Mouse (Mus musculus): ENCODE results near the gene Cercam.
"Not testable (repeated sequence)": the region's sequence is repeated elsewhere in the genome, so short reads cannot be mapped to it uniquely, and the experiment has no call there.

The Cercam gene

DNA sequence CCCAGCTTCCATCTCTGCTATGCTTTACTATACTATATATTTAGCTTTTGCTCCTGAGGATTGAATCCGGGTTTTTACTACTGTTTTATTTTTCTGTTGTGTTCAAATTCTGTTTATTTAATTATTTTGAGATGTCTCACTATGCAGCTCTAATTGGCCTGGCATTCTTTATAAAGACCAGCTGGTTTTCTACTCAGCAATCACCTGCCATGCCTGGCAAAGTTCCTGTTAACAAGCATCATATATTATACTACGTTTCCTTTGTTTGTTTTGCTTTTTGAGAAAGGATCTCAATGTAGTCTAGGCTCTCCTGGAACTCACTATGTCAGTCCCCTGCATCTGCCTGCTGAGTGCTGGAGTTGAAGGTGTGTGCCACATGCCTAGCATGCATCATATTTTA is 28.4 kb downstream of the Cercam start:
- in situ Hi-C loops (cut with MboI, MseI): no loop called here

DNA sequence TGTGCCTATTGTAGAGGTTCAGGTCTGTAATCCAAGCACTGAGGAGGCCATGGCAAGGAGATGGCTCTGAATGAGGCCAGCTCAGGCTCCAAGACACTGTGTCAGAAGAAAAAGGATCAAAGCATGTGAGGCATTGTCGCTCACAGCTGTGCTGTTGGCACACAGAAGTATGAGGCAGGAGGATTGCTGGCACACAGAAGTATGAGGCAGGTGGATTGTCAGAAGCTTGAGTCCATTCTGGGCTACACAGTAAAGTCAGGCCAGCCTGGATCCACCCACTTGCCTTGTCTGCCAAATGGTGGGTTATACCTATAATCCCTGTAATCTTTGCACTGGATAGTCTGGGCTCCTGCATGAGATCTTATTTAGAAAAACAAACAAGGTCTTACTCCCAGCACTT is 29.1 kb downstream of the Cercam start:
- in situ Hi-C loops (cut with MboI, MseI): no loop called here

DNA sequence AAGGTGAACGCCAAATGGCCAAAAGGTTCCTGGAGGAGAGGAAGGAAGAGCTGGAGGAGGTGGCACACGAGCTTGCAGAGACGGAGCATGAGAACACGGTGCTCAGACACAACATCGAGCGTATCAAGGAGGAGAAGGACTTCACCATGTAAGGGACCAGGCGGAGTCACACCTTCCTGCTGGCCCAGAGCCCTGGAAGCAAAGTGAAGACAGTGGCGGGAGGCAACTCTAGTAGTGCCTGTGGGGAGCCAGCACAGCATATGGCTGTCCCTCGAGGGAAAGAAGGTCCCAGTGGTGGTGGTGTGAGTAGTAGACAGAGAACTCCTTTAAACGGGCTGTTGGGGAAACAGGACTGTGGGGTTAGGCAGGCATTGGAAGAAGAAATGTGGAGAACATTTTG is 33.2 kb downstream of the Cercam start:
- in situ Hi-C loops (cut with MboI, MseI): no loop called here

DNA sequence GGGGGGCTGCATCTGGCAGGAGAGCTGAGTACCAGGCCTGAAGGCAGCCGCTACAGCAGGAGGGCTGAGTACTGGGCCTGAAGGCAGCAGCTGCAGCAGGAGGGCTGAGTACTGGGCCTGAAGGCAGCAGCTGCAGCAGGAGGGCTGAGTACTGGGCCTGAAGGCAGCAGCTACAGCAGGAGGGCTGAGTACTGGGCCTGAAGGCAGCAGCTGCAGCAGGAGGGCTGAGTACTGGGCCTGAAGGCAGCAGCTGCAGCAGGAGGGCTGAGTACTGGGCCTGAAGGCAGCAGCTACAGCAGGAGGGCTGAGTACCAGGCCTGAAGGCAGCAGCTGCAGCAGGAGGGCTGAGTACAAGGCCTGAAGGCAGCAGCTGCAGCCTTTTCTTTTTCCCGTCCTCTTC is 39.2 kb downstream of the Cercam start:
- in situ Hi-C loops (cut with MboI, MseI): not testable (repeated sequence)

DNA sequence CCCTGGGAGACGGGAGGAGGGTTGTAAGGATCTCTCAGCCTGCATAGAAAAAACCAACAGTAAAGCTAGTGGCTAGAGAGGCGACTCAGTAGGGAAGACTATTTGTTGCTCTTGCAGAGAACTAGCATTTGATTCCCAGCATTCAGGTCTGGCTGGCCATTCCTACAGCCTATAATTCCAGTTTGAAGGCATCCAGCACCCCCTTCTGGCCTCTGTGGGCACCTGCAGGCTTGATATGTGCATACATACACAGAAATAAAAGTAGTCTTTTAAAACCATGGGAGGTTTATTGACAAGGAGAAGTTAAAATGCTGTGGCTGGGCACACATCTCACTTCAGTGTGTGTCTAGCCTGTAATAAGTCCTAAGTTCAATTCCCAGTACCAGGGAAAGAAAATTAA is 41.1 kb downstream of the Cercam start:
- in situ Hi-C loops (cut with MboI, MseI): no loop called here

DNA sequence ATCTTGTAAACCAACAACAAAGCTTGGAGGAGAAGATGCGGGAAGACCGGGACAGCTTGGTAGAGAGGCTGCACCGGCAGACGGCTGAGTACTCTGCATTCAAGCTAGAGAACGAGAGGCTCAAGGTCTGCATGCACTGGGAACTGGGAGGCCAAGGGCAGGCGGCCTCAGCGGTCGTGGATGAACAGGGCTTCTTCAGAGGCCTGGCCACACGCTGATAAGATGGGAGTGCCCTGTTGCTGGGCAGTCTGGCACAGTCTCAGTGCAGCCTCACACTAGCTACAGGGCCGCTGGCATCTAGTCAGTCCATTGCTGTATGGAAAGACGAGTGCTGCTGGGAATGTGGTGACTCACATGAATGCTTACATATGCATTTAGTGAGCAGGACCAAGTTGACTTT is 48.7 kb downstream of the Cercam start:
- in situ Hi-C loops (cut with MboI, MseI): no loop called here

DNA sequence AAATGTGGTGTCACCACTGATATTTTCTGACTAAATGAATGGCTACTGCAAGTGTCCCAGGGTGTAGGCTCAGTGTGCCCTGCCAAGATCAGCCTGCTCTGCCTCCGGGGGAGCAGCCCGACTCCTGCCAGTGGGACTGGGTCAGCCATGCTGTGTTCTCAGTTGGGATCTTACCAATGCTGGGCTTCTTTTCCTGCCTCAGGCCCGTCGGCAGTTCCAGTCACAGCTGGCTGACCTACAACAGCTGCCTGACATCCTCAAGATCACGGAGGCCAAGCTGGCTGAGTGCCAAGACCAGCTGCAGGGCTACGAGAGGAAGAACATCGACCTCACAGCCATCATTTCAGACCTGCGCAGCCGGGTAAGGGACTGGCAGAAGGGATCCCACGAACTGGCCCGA is 53.0 kb downstream of the Cercam start:
- in situ Hi-C loops (cut with MboI, MseI): no loop called here

DNA sequence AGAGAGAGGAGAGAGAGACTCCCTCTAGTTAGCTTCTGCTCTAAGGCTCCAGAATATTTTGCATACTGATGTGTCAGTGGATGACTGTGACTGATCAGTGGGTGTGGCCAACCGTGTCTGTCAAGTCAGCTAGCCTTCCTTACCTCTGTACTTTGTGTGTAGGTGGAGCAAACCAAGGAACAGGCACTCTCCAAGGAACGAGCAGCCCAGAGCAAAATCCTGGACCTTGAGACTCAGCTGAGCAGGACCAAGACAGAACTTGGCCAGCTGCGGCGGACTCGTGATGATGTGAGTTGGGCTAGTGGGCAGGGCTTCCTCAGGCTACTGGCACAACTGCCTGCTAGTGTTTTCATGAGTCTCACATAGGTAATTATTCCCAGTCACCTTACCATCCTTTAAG is 57.6 kb downstream of the Cercam start:
- in situ Hi-C loops (cut with MboI, MseI): no loop called here

DNA sequence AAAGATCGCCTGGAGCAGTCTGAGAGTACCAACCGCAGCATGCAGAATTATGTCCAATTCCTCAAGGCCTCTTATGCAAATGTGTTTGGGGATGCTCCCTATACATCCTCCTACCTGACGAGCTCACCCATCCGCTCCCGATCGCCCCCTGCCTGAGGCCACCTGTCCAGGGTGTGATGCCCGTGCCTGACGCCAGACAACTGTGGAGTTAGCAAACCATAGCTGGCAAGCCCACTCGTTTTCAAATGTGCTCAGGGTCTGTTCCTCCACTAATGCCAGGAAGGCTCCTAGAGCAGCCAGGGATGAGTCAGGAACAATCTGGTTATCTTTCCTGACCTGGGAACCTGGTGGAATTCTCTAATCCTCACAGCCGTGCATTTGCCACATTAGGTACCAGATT is 61.5 kb downstream of the Cercam start:
- in situ Hi-C loops (cut with MboI, MseI): loop anchor here (10.0 kb wide), 1 partner anchor 894 kb away; no protein-coding TSS in a partner anchor

DNA sequence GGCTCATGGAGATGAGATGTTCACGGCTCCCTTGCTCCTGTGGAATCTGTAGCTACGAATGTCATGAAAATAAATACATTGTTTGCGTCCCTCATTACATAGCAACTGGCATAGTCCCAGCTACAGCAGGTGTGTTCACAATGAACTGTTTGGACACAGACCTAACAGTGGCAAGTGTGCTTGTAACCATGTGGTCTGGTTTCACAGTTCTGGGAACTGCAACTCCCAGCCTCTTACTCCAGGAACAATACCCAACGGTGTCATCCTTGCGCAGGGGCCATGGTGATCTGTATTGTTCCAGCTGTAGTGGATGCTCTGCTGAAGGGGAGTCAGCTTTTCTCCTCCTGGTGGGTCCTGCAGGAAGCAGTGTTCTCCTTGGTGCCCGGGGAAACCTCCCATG is 62.2 kb downstream of the Cercam start:
- in situ Hi-C loops (cut with MboI, MseI): loop anchor here (10.0 kb wide), 1 partner anchor 894 kb away; no protein-coding TSS in a partner anchor

All from T-helper 1 cell (primary cell).